Mouse (Mus musculus) limb, embryonic 15.5 days (tissue): ENCODE data around the gene Hoxc8. TPM values are rescaled to one million over a fixed set of nuclear protein-coding genes. Genes with fewer than 3 reads are reported as not detected.
A peak's percentile ranks its signal among the peaks of the same experiment; 100 is the strongest.

ENCODE experiments used
- ATAC-seq: fragments of 200-750 bp; cut with Nextera tagmentation; 2 replicates; pipeline ENCODE4 v1.8.0; 2017; ENCODE audit warnings: low read depth, moderate TSS enrichment; ENCODE audit not compliant: insufficient number of reproducible peaks, low FRiP score, low TSS enrichment
- H3K27ac ChIP-seq: fragments of 300-500 bp; sonication (generic); 2 replicates; pipeline ENCODE4 v1.5.1; 2015; ENCODE audit warnings: moderate library complexity, mild to moderate bottlenecking, inconsistent platforms
- H3K27me3 ChIP-seq: fragments of 300-500 bp; sonication (generic); 2 replicates; pipeline ENCODE4 v1.6.1; 2015; ENCODE audit warnings: inconsistent platforms
- H3K36me3 ChIP-seq: fragments of 300-500 bp; sonication (generic); 2 replicates; pipeline ENCODE4 v1.6.1; 2015; ENCODE audit warnings: inconsistent platforms
- H3K4me1 ChIP-seq: fragments of 300-500 bp; sonication (generic); 2 replicates; pipeline ENCODE4 v1.6.1; 2015; ENCODE audit warnings: inconsistent platforms
- H3K4me2 ChIP-seq: fragments of 300-500 bp; sonication (generic); 2 replicates; pipeline ENCODE4 v1.6.1; 2015; ENCODE audit warnings: mild to moderate bottlenecking, inconsistent platforms
- H3K4me3 ChIP-seq: fragments of 300-500 bp; sonication (generic); 2 replicates; pipeline ENCODE4 v1.5.1; 2015; ENCODE audit warnings: mild to moderate bottlenecking, inconsistent platforms
- H3K9ac ChIP-seq: fragments of 300-500 bp; sonication (generic); 2 replicates; pipeline ENCODE4 v1.6.1; 2015; ENCODE audit warnings: inconsistent platforms
- H3K9me3 ChIP-seq: fragments of 300-500 bp; sonication (generic); 2 replicates; pipeline ENCODE4 v1.6.1; 2016; ENCODE audit warnings: inconsistent platforms
- WGBS: fragments of 180-500 bp; shearing (Covaris S2); methylation state at CpG from one replicate; pipeline ENCODE4 v1.1.7; 2015; 5-methylcytosine and 5-hydroxymethylcytosine counted together
- polyA plus RNA-seq: library from polyadenylated mRNA; unstranded; fragments of >200 nt; fragmentation: Nextera tagmentation; extraction: Ambion mirVana; gene quantifications from 2 replicates; pipeline ENCODE4 v1.2.1, GENCODE M21; 2015

The Hoxc8 gene
- polyA plus RNA-seq, 1 experiment from 2014 or later, result 3.0 TPM

DNA sequence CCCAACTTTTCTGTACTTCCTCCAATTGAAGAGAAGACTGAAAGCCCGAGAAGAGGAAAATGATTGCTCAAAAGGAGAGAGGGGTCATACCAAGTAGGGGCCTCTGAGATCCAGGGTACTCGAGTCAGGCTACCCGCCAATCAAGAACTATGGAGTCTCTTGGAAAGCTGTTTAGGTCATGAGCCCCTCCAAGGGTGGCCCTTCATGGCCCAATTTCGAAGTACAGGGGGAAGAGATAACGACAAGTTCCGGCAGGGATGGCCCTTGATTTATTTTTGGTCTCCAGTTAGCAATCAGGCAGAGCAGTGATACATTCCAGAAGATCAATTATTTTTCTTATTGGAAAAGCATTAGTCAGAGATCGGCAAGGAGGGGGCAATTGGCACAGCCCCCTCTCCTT is 1.4 kb downstream of the Hoxc8 start:
- Histone ChIP-seq H3K4me1 (peaks cover 16% of the 10 kb centered on the region), H3K36me3 (no peaks in the 10 kb centered on the region), H3K4me3 (no peak overlapping the region), H3K27ac (no peak overlapping the region), H3K4me2 (0 out of 2 replicates have a peak overlapping the region, but pooled peaks have one; percentile 14), H3K27me3 (peaks cover 89% of the 10 kb centered on the region), H3K9me3 (no peaks in the 10 kb centered on the region), H3K9ac (no peak overlapping the region)
- 19% methylated on average over 7 of the region's 7 CpGs for WGBS
- ATAC-seq, result no peak

DNA sequence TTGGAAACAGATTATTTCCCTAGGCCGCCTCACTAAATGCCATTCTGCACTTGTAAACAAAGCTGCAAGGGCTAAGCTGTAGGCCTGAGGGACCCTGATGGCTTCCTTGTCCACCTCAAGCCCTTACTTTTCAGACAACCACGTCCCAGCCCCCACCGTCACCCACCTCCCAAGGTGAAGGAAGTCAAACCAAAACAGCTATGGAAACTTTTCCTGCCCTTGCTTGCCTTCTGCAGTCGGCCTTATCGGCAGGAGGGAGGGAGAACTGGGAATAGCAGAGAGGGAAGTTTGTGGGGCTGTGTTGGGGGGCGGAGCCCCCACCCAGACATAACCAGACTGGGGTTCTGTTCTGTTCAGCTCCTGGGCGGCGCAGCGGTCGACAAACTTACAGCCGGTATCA is 1.8 kb downstream of the Hoxc8 start:
- no peak overlapping the region for H3K27ac ChIP-seq
- H3K4me3 ChIP-seq, result no peak overlapping the region
- H3K9ac ChIP-seq, result no peak overlapping the region
- WGBS, result 16% methylated on average over 11 of the region's 11 CpGs
- H3K27me3 ChIP-seq, result peaks cover 88% of the 10 kb centered on the region
- peaks cover 14% of the 10 kb centered on the region for H3K4me1 ChIP-seq
- H3K9me3 ChIP-seq, result no peaks in the 10 kb centered on the region
- no peak overlapping the region for H3K4me2 ChIP-seq
- no peaks in the 10 kb centered on the region for H3K36me3 ChIP-seq
- ATAC-seq, result no peak

GRCm38 (mm10) chr15:102992863-102993262 is 2.5 kb downstream of the Hoxc8 start:
- WGBS, result 11% methylated on average over 3 of the region's 3 CpGs

GRCm38 (mm10) chr15:102996548-102996947 is 6.1 kb downstream of the Hoxc8 start:
- WGBS, result 16% methylated on average over 9 of the region's 9 CpGs
- H3K4me3 ChIP-seq, result no peak overlapping the region

More at GRCm38 (mm10) chr15:102992863-102993262, 2.5 kb downstream of the Hoxc8 start:
- peaks cover 11% of the 10 kb centered on the region for H3K4me1 ChIP-seq
- no peak overlapping the region for H3K4me3 ChIP-seq
- H3K27ac ChIP-seq, result no peak overlapping the region
- H3K27me3 ChIP-seq, result peaks cover 88% of the 10 kb centered on the region
- ATAC-seq, result no peak
- no peaks in the 10 kb centered on the region for H3K9me3 ChIP-seq
- no peaks in the 10 kb centered on the region for H3K36me3 ChIP-seq
- H3K4me2 ChIP-seq, result no peak overlapping the region
- no peak overlapping the region for H3K9ac ChIP-seq

GRCm38 (mm10) chr15:102997431-102997830 is 7.0 kb downstream of the Hoxc8 start:
- H3K9ac ChIP-seq, result no peak overlapping the region
- peak overlapping the region; percentile 47; the same call in 1 of the 2 replicates for H3K4me3 ChIP-seq
- H3K27me3 ChIP-seq, result peaks cover 90% of the 10 kb centered on the region
- H3K36me3 ChIP-seq, result no peaks in the 10 kb centered on the region
- no peaks in the 10 kb centered on the region for H3K9me3 ChIP-seq
- peaks cover 29% of the 10 kb centered on the region for H3K4me1 ChIP-seq
- WGBS, result 13% methylated on average over 3 of the region's 3 CpGs
- ATAC-seq, result no peak
- H3K4me2 ChIP-seq, result peak overlapping the region; percentile 81
- no peak overlapping the region for H3K27ac ChIP-seq

More at GRCm38 (mm10) chr15:102996548-102996947, 6.1 kb downstream of the Hoxc8 start:
- no peak for ATAC-seq
- H3K27me3 ChIP-seq, result peaks cover 90% of the 10 kb centered on the region
- no peaks in the 10 kb centered on the region for H3K36me3 ChIP-seq
- peaks cover 29% of the 10 kb centered on the region for H3K4me1 ChIP-seq
- no peak overlapping the region for H3K9ac ChIP-seq
- no peaks in the 10 kb centered on the region for H3K9me3 ChIP-seq
- H3K27ac ChIP-seq, result no peak overlapping the region
- no peak overlapping the region for H3K4me2 ChIP-seq

GRCm38 (mm10) chr15:102997939-102998355 is 7.5 kb downstream of the Hoxc8 start, which contains the start of gene Hoxc6:
TSS of gene Hoxc6 (plus strand) at chr15:102998257.
- Histone ChIP-seq H3K36me3 (no peaks in the 10 kb centered on the region), H3K9ac (peak within 1 kb of the TSS; percentile 39; the same call in 1 of the 2 replicates), H3K4me1 (peaks cover 29% of the 10 kb centered on the region), H3K9me3 (no peaks in the 10 kb centered on the region), H3K4me2 (peak within 1 kb of the TSS; percentile 81), H3K4me3 (peak within 1 kb of the TSS; percentile 47), H3K27ac (peak within 1 kb of the TSS; percentile 79), H3K27me3 (peaks cover 90% of the 10 kb centered on the region)
- no peak for ATAC-seq
- WGBS, result 1% methylated on average over 19 of the region's 19 CpGs

DNA sequence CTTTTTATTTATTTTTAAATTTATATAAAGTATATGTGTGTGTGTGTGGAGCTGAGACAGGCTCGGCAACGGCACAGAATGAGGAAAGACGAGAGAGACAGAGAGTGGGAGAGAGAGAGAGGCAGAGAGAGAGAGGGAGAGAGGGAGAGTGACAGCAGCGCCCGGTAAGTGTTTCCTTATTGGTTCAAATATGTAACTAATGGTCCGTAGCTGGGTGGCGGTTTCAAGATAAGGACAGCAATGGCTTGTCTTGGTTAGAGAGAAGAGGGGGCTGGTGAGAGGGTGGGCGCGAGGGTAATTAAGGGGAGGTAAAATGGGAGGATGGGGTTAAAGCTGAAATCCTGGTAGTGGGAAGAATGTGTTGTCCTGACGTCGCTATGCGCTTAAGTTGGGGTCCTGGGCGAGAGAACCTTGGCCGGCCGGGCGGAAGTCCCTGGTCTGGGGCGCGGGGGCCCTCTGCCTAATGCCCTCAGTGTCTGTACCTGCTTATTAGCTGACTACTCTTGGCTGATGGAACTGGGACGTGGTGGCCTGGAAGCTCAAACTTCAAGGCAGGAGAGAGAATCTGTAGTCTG is 8.3 kb downstream of the Hoxc8 start:
- Histone ChIP-seq H3K9ac (peak overlapping the region; percentile 39; the same call in 1 of the 2 replicates), H3K27ac (peak overlapping the region; percentile 79), H3K27me3 (peaks cover 91% of the 10 kb centered on the region), H3K4me3 (peak overlapping the region; percentile 47), H3K36me3 (no peaks in the 10 kb centered on the region), H3K4me2 (peak overlapping the region; percentile 81), H3K4me1 (peaks cover 29% of the 10 kb centered on the region), H3K9me3 (no peaks in the 10 kb centered on the region)
- 1% methylated on average over 19 of the region's 19 CpGs for WGBS
- no peak for ATAC-seq

DNA sequence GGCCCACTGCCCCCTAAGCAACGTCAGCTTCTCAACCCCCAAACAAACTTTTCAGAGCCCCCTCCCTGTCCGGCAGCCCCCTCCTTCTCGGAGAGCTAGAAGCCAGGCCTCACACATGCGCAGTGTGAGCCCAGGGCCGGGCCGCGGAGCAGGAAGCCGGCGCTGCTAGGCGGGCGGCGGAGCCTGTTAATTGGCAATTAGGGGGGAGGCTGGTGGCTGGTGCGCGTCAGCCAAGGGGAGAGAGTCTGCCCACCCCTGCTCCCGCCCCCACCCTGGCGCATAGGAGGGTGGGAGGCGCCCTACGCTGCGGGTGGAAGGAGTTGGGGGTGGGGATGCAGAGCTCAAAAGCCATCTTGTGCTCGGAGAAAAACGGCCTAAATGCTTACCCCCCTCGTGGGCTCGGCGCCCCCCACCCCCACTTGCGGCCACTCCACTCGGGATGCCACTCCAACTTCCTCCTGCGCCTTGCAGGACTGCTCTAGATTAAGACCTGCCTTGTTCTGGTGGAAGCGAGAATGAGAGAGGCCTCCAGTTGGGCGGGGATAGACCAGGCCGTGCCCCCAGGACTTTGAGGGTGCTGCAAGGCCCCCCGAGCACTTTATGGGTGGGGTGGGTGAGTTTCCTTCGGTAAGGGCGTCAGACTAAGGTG is 8.9 kb downstream of the Hoxc8 start:
- Histone ChIP-seq H3K9me3 (no peaks in the 10 kb centered on the region), H3K4me2 (peak overlapping the region; percentile 81), H3K27ac (peak overlapping the region; percentile 79), H3K4me3 (peak overlapping the region; percentile 47), H3K4me1 (peaks cover 29% of the 10 kb centered on the region), H3K36me3 (no peaks in the 10 kb centered on the region), H3K27me3 (peaks cover 97% of the 10 kb centered on the region), H3K9ac (peak overlapping the region; percentile 39)
- under 1% methylated on average over 33 of the region's 33 CpGs for WGBS
- peak; percentile 65 for ATAC-seq

- WGBS, result 6% methylated on average over 11 of the region's 11 CpGs
- Histone ChIP-seq H3K4me1 (peaks cover 29% of the 10 kb centered on the region), H3K4me3 (peak overlapping the region; percentile 47), H3K9ac (no peak overlapping the region), H3K36me3 (no peaks in the 10 kb centered on the region), H3K27ac (peak overlapping the region; percentile 79), H3K4me2 (peak overlapping the region; percentile 81), H3K27me3 (peaks cover 98% of the 10 kb centered on the region), H3K9me3 (no peaks in the 10 kb centered on the region)
- ATAC-seq, result peak; percentile 38; the same call in 1 of the 2 replicates
Measured at GRCm38 (mm10) chr15:102999955-103000354, 9.5 kb downstream of the Hoxc8 start.

- 10% methylated on average over 24 of the region's 24 CpGs for WGBS
- H3K4me3 ChIP-seq, result peak overlapping the region; percentile 47
- H3K9me3 ChIP-seq, result no peaks in the 10 kb centered on the region
- ATAC-seq, result no peak
- H3K36me3 ChIP-seq, result no peaks in the 10 kb centered on the region
- peaks cover 97% of the 10 kb centered on the region for H3K27me3 ChIP-seq
- peaks cover 33% of the 10 kb centered on the region for H3K4me1 ChIP-seq
- no peak overlapping the region; the same call in 1 of the 2 replicates for H3K9ac ChIP-seq
- H3K27ac ChIP-seq, result peak overlapping the region; percentile 79
- H3K4me2 ChIP-seq, result peak overlapping the region; percentile 81
Measured at GRCm38 (mm10) chr15:103000501-103000901, 10.1 kb downstream of the Hoxc8 start.

GRCm38 (mm10) chr15:103001370-103001769 is 11.0 kb downstream of the Hoxc8 start:
- no peak overlapping the region for H3K27ac ChIP-seq
- peak overlapping the region; percentile 81; the same call in 1 of the 2 replicates for H3K4me2 ChIP-seq
- no peaks in the 10 kb centered on the region for H3K9me3 ChIP-seq
- peaks cover 36% of the 10 kb centered on the region for H3K4me1 ChIP-seq
- H3K9ac ChIP-seq, result no peak overlapping the region
- no peaks in the 10 kb centered on the region for H3K36me3 ChIP-seq
- ATAC-seq, result no peak
- no peak overlapping the region for H3K4me3 ChIP-seq
- peaks cover 97% of the 10 kb centered on the region for H3K27me3 ChIP-seq
- 58% methylated on average over 2 of the region's 2 CpGs for WGBS

DNA sequence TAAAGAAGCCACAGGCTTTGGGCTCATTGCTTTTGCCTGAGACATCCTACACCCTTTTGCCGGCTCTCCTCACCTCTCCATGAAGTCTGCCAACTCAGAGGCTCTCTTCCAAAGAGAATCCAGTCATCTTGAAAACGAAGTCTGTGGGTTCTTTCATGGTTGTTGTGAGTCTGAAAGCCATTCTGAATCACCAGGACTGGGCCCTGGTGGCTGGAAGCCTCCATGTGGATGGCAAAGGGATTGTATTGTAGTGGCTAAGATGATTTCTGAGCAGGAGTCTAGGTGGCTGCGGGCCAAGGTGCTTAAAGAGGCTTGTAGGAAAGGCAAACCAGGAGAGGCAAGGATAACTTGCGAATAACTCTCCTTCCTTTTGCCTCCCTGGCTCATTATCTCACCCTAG is 11.7 kb downstream of the Hoxc8 start:
- H3K9ac ChIP-seq, result no peak overlapping the region
- H3K27ac ChIP-seq, result no peak overlapping the region
- no peaks in the 10 kb centered on the region for H3K9me3 ChIP-seq
- peaks cover 98% of the 10 kb centered on the region for H3K27me3 ChIP-seq
- no peaks in the 10 kb centered on the region for H3K36me3 ChIP-seq
- no peak for ATAC-seq
- H3K4me2 ChIP-seq, result no peak overlapping the region
- H3K4me3 ChIP-seq, result no peak overlapping the region
- WGBS, result 31% methylated on average over 4 of the region's 4 CpGs
- peaks cover 36% of the 10 kb centered on the region for H3K4me1 ChIP-seq
